ENCODE assay signal across 8 mouse cellular contexts in the genomic region with DNA sequence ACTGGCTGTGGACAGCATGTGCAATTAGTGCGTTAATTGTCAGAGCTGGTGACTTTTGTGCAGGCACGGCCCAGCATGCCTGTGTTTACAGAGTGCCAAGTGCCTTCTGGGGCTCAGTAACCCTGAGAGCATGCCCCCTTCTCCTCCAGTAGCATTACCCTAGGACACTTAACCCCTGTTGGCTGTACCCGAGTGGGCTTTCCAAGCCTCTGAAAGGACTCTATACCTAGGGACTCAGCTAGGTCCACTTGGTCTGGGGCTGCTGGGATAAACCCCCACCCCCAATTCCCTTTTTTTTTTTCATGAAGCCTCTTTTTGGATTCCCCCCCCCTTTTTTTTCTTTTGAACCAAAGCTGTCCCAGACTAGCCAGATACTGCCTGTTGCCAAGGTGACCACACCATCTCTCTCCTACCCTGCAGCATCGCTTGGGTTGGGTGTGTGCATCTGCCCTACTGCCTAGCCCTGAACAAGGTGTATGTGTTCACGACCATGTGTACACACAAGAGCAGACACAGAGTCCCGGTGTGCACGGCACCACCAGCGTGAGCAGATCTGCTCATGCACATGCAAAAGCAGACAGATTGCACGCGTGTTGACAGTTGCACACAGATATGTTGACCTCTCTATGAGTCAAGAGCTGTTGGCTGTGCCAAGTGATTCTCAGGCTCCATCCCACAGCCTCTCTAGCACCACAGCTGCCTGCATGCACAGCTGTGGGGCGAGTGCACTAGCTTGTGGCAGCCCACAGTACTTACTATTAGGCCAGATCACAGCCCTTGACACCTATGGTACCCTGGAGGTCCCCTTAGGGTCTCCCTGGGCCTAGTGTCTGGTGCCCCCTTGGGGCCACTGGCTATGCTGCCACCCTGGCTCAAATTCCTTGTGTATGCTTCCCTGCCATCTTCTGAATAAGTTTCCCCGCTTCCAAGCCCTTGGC. TPM values are rescaled to one million over a fixed set of nuclear protein-coding genes. Genes with fewer than 3 reads are reported as not detected.
DNase-seq lines count a peak whose midpoint lies in the region; ATAC-seq lines count a peak whose summit lies in the region.

No protein-coding gene starts in this region.

- ATAC-seq in kidney, embryonic 14.5 days (ENCODE audit: low FRiP score, low TSS enrichment), result 0 out of 2 replicates have a peak, but pooled peaks have one; percentile 39
- ATAC-seq in limb, embryonic 11.5 days (ENCODE audit: insufficient number of reproducible peaks, low FRiP score, low TSS enrichment, low read depth), result no peak

- H3K36me3 ChIP-seq in kidney, embryonic 14.5 days (ENCODE audit: control insufficient read depth, insufficient read depth, low read length), result no peaks in the 10 kb centered on the region
- no peaks in the 10 kb centered on the region for H3K36me3 ChIP-seq in embryonic facial prominence, embryonic 10.5 days (replicated peaks)
- no peaks in the 10 kb centered on the region for H3K36me3 ChIP-seq in limb, embryonic 11.5 days (ENCODE audit: control insufficient read depth, insufficient read depth, low read length)

- H3K4me2 ChIP-seq in kidney, embryonic 14.5 days (replicated peaks; ENCODE audit: low read depth, low read length), result no peak overlapping the region
- no peak overlapping the region for H3K4me2 ChIP-seq in limb, embryonic 11.5 days (ENCODE audit: low read depth, severe bottlenecking)

- no peak overlapping the region for H3K27ac ChIP-seq in kidney, embryonic 14.5 days (ENCODE audit: low read depth, low read length)
- no peak overlapping the region for H3K27ac ChIP-seq in embryonic facial prominence, embryonic 10.5 days (replicated peaks)
- H3K27ac ChIP-seq in limb, embryonic 11.5 days (replicated peaks; ENCODE audit: low read depth, low read length), result no peak overlapping the region

- H3K9me3 ChIP-seq in kidney, embryonic 14.5 days (ENCODE audit: control insufficient read depth, low read length), result no peaks in the 10 kb centered on the region
- H3K9me3 ChIP-seq in embryonic facial prominence, embryonic 10.5 days, result no peaks in the 10 kb centered on the region
- no peaks in the 10 kb centered on the region for H3K9me3 ChIP-seq in limb, embryonic 11.5 days (ENCODE audit: control insufficient read depth, low read length)

- H3K27me3 ChIP-seq in kidney, embryonic 14.5 days (ENCODE audit: control insufficient read depth, insufficient read depth, low read length), result no peaks in the 10 kb centered on the region
- no peaks in the 10 kb centered on the region for H3K27me3 ChIP-seq in embryonic facial prominence, embryonic 10.5 days (replicated peaks; ENCODE audit: low read depth, poor library complexity, severe bottlenecking)
- H3K27me3 ChIP-seq in limb, embryonic 11.5 days (ENCODE audit: control insufficient read depth, insufficient read depth, low read length), result no peaks in the 10 kb centered on the region

- WGBS in kidney, embryonic 14.5 days, result 66% methylated on average over 12 of the region's 12 CpGs
- 77% methylated on average over 12 of the region's 12 CpGs for WGBS in embryonic facial prominence, embryonic 10.5 days
- WGBS in limb, embryonic 11.5 days, result 68% methylated on average over 12 of the region's 12 CpGs

- no peak for DNase-seq in kidney, adult 8-10 months
- DNase-seq in MN1 (ENCODE audit: low spot score), result peak; percentile 87
- DNase-seq in embryonic facial prominence, embryonic 10.5 days (ENCODE audit: low spot score), result peak; percentile 27
- DNase-seq in limb, embryonic 11.5 days (ENCODE audit: low spot score), result peak; percentile 60
- peak; percentile 9 to 12 for DNase-seq in thymus, postnatal 36 days
- no peak for DNase-seq in adrenal gland, postnatal 14 days
- no peak for DNase-seq in urinary bladder, postnatal 10 days (ENCODE audit: low spot score)

- no peak overlapping the region for H3K9ac ChIP-seq in kidney, embryonic 14.5 days (ENCODE audit: low read depth, low read length)
- H3K9ac ChIP-seq in limb, embryonic 11.5 days (ENCODE audit: low read length), result no peak overlapping the region

- 0 out of 2 replicates have a peak, but pooled peaks cover 4% of the 10 kb centered on the region for H3K4me1 ChIP-seq in kidney, embryonic 14.5 days (ENCODE audit: control insufficient read depth, insufficient read depth, low read length)
- peaks cover 33% of the 10 kb centered on the region for H3K4me1 ChIP-seq in embryonic facial prominence, embryonic 10.5 days
- H3K4me1 ChIP-seq in limb, embryonic 11.5 days (ENCODE audit: control insufficient read depth, insufficient read depth, low read length), result peaks cover 4% of the 10 kb centered on the region; the same call in 1 of the 2 replicates

- H3K4me3 ChIP-seq in kidney, embryonic 14.5 days (ENCODE audit: low read length), result no peak overlapping the region
- H3K4me3 ChIP-seq in embryonic facial prominence, embryonic 10.5 days, result no peak overlapping the region
- no peak overlapping the region for H3K4me3 ChIP-seq in limb, embryonic 11.5 days (ENCODE audit: low read depth, low read length)

RNA-seq across cellular contexts. Expression of gene Kcnj12, which starts 21.0 kb away (rescaled TPM):
- 0.32 TPM in 1 of 2 replicates, not detected in the other for polyA plus RNA-seq in kidney, embryonic 14.5 days (2014; fragmentation: Nextera tagmentation; extraction: Ambion mirVana)
- 2.2 and 2.5 TPM in 2 replicates for polyA plus RNA-seq in embryonic facial prominence, embryonic 10.5 days (2016; fragmentation: Nextera tagmentation; extraction: Ambion mirVana)
- polyA plus RNA-seq in limb, embryonic 11.5 days (2014; fragmentation: Nextera tagmentation; extraction: Ambion mirVana), result 0.08 TPM in 1 of 2 replicates, not detected in the other
- 1.5 and 1.6 TPM in 2 replicates for total RNA-seq in adrenal gland, postnatal 14 days (2021)

Comparison
In these comparisons a context has a peak if more than half of its experiments do, and no peak if none do; other contexts are left out.
1. DNase-seq: peak in MN1 (single experiment), embryonic facial prominence, embryonic 10.5 days (single experiment), limb, embryonic 11.5 days (single experiment) and thymus, postnatal 36 days (2 of 2); none in kidney, adult 8-10 months (0 of 2), adrenal gland, postnatal 14 days (single experiment) and urinary bladder, postnatal 10 days (single experiment).